ENCODE assay signal across 8 mouse cellular contexts in genomic region chr10:23150401-23150800, GRCm38 (mm10).
DNase-seq lines count a peak whose midpoint lies in the region; ATAC-seq and TF ChIP-seq lines count a peak whose summit lies in the region.
"Had no signal": no experiment of that assay in that cellular context is flagged by ENCODE, and none has a peak within 500 bp of the region (broad histone marks: within the 10 kb centered on the region; RNA-seq: fewer than 3 reads in every experiment).

No protein-coding gene starts in this region.

- no peaks in the 10 kb centered on the region for H3K9me3 ChIP-seq in intestine, postnatal 0 days (ENCODE audit: control insufficient read depth)
- H3K9me3 ChIP-seq in intestine, embryonic 16.5 days (ENCODE audit: control insufficient read depth, low read length) = no peaks in the 10 kb centered on the region
- no peaks in the 10 kb centered on the region for H3K9me3 ChIP-seq in lung, postnatal 0 days (ENCODE audit: low read length)

- no peaks in the 10 kb centered on the region for H3K4me1 ChIP-seq in intestine, postnatal 0 days (replicated peaks; ENCODE audit: control insufficient read depth, insufficient read depth, low read length)
- no peaks in the 10 kb centered on the region for H3K4me1 ChIP-seq in intestine, embryonic 16.5 days (ENCODE audit: control insufficient read depth, insufficient read depth, low read length)
- H3K4me1 ChIP-seq in lung, postnatal 0 days (ENCODE audit: insufficient read depth, low read depth, low read length) = no peaks in the 10 kb centered on the region

- no peak for ATAC-seq in intestine, postnatal 0 days
- ATAC-seq in intestine, embryonic 16.5 days = no peak
- ATAC-seq in lung, postnatal 0 days = no peak

- no peak overlapping the region for H3K27ac ChIP-seq in intestine, postnatal 0 days (ENCODE audit: low read depth, low read length)
- H3K27ac ChIP-seq in intestine, embryonic 16.5 days (ENCODE audit: low read length) = no peak overlapping the region
- no peak overlapping the region for H3K27ac ChIP-seq in lung, postnatal 0 days (ENCODE audit: low read length)

- no peak overlapping the region for H3K4me3 ChIP-seq in intestine, postnatal 0 days (ENCODE audit: low read depth, low read length)
- no peak overlapping the region for H3K4me3 ChIP-seq in intestine, embryonic 16.5 days (ENCODE audit: low read length)
- no peak overlapping the region for H3K4me3 ChIP-seq in lung, postnatal 0 days (ENCODE audit: low read depth, low read length)

- no peaks in the 10 kb centered on the region for H3K27me3 ChIP-seq in intestine, postnatal 0 days (replicated peaks; ENCODE audit: control insufficient read depth, insufficient read depth, low read length)
- H3K27me3 ChIP-seq in intestine, embryonic 16.5 days (replicated peaks; ENCODE audit: control insufficient read depth, insufficient read depth, low read length) = no peaks in the 10 kb centered on the region
- H3K27me3 ChIP-seq in lung, postnatal 0 days (replicated peaks; ENCODE audit: insufficient read depth, low read length) = no peaks in the 10 kb centered on the region

- H3K36me3 ChIP-seq in intestine, postnatal 0 days (ENCODE audit: control insufficient read depth, insufficient read depth) = no peaks in the 10 kb centered on the region
- no peaks in the 10 kb centered on the region for H3K36me3 ChIP-seq in intestine, embryonic 16.5 days (ENCODE audit: control insufficient read depth, insufficient read depth, low read length)
- H3K36me3 ChIP-seq in lung, postnatal 0 days (ENCODE audit: insufficient read depth, low read length) = no peaks in the 10 kb centered on the region

- H3K9ac ChIP-seq in intestine, postnatal 0 days (ENCODE audit: low read depth, low read length) = no peak overlapping the region
- H3K9ac ChIP-seq in intestine, embryonic 16.5 days (ENCODE audit: low read depth, low read length) = no peak overlapping the region
- no peak overlapping the region for H3K9ac ChIP-seq in lung, postnatal 0 days (replicated peaks; ENCODE audit: low read depth)

- no peak for TF ChIP-seq EP300 in lung, postnatal 0 days (IDR thresholded peaks at IDR 0.05)

- DNase-seq in B cell, adult 2 months = peak; percentile 35 to 52
- peak; percentile 49 for DNase-seq in NIH3T3 (ENCODE audit: low read depth)
- no peak for DNase-seq in lung, postnatal 0 days (ENCODE audit: low spot score)
- no peak for DNase-seq in Muller cell, postnatal 12 days (ENCODE audit: inconsistent ontology term)
- no peak for DNase-seq in frontal cortex, postnatal 25 days (ENCODE audit: low spot score in 2 of 2)
- DNase-seq: layer of hippocampus, postnatal 36 days had no signal

- no peak overlapping the region for H3K4me2 ChIP-seq in intestine, postnatal 0 days (replicated peaks; ENCODE audit: low read depth)
- no peak overlapping the region for H3K4me2 ChIP-seq in intestine, embryonic 16.5 days (ENCODE audit: low read depth, low read length)
- H3K4me2 ChIP-seq in lung, postnatal 0 days (replicated peaks; ENCODE audit: low read depth, low read length) = no peak overlapping the region

- WGBS in intestine, postnatal 0 days = 90% methylated on average over 3 of the region's 3 CpGs
- WGBS in intestine, embryonic 16.5 days = 92% methylated on average over 3 of the region's 3 CpGs
- WGBS in lung, postnatal 0 days = 94% methylated on average over 3 of the region's 3 CpGs

- peak; percentile 64 for TF ChIP-seq CTCF in intestine, postnatal 0 days (IDR thresholded peaks at IDR 0.05; ENCODE audit: low read depth)
- TF ChIP-seq CTCF in lung, postnatal 0 days (IDR thresholded peaks at IDR 0.05) = peak; percentile 56

Comparison
In these comparisons a context has a peak if more than half of its experiments do, and no peak if none do; other contexts are left out.
1. DNase-seq: peak in B cell, adult 2 months (2 of 2) and NIH3T3 (single experiment); none in lung, postnatal 0 days (single experiment), Muller cell, postnatal 12 days (single experiment) and frontal cortex, postnatal 25 days (0 of 2).